Mouse (Mus musculus) layer of hippocampus, adult 18-20 months (tissue): ENCODE measurements around the gene Ptpn7. TPM values are rescaled to one million over a fixed set of nuclear protein-coding genes. Genes with fewer than 3 reads are reported as not detected.

Experiments
- DNase-seq, 2 experiments: peaks; one replicate each; pipeline ENCODE4 v3.0.0; 2022; ENCODE audit warnings: low spot score in 2 of 2
- total RNA-seq, 2 experiments: library from RNA; stranded (reverse); gene quantifications; 2 replicates each; pipeline ENCODE4 v1.2.3; 2021

The Ptpn7 gene
- total RNA-seq, 2 experiments from 2014 or later, result not detected

DNA sequence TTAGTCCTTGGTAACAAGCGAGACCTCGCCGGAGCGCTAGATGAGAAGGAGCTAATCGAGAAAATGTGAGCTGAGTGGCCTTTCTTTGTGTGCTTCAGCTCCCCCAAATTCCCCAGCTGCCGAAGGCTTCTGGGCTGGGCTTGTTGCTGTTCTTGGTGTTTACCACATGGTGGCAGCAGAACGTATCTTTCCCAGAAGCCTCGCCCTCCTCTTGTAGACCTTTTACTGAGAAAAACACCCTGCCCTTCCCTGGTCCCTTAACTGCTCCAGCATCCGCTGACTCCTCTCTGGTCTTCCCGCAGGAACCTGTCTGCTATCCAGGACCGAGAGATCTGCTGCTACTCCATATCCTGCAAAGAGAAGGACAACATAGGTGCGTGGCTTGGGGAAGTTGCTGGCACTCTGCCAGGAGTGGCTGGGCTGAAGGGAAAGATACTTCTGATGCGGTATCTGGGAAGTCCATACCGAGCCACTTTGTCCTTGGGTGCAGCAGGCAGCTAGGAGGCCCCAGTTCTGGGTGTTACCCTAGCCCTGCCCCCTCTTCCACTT lies 22.0 kb downstream of the Ptpn7 start:
- peak; percentile 85 to 92 for DNase-seq

DNA sequence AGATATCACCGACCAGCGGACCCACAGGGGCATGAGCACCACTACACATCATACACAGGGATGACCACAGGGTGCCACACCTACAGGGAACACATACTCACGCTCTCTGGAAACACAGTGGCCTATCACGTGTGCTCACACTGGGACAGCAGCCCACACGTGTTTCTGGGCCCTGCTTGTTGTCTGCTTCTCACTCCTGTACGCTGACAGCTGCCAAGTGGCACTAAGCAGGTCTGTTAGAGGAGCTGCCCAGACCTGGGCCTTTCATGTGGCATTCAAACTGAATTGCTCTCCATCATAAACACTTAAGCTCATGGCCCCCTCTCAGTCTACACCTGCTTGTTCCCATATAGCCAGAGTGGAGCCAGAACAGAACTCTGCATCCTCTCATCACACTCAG lies 23.8 kb downstream of the Ptpn7 start:
- DNase-seq, result no peak

- peak; percentile 32 to 59 for DNase-seq
These were observed 26.1 kb downstream of the Ptpn7 start for GRCm38 (mm10) chr1:135158633-135159032.

DNA sequence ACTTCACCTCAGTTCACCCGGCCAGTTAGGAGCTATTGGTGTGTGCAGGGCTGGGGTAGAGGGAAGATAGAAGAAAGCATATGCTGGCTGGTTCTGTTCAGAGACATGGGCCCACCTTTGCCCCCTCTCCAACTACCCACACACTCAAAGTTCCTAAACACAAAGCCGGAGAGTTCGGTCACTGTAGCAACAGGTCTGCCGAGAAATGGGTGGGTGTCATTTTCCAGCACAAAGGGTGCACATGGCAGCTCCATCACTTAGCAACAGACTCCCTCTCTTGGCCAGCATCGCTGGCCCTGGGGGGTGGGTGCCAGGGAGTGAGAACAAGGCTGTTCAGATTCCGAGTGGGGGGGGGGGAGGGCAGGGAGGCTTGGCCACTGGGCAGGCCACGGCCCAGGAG lies 26.6 kb downstream of the Ptpn7 start:
- DNase-seq, result peak; percentile 52 to 78

GRCm38 (mm10) chr1:135159556-135160123 lies 27.1 kb downstream of the Ptpn7 start:
- DNase-seq, result peak in 1 of 2 experiments; percentile 22

DNA sequence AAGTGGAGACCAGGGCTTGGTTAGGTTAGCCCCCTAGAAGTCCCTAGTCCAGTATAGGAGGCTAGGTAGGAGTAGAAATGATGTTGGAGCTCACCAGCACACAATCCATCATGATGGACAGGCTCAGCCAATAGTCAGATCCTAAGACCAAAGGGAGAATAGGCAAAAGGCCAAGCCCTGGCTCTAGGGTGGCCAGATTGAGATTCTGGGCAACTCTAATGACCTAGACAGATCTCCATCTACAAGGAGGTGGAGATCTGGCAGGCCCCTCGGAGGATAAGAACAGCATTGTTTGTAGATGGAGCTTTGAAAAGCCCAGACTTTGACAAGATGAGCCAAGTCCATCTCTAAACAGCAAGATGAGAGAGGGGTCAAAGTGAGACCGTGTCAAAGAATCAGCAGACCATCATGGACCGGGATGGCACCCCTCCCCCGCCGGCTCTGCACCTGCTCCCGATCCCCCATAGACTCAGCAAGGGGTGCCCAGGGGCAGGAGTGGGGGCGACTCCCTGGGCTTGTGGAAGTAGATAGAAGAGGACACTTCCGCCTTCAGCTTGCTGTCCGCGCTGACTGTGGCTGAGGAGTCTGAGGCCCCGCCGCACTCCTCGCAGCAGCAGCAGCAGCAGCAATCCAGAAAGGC lies 28.0 kb downstream of the Ptpn7 start:
- DNase-seq, result peak in 1 of 2 experiments; percentile 28

- peak; percentile 37 to 66 for DNase-seq
These were observed 30.2 kb downstream of the Ptpn7 start for GRCm38 (mm10) chr1:135162720-135163119.

DNA sequence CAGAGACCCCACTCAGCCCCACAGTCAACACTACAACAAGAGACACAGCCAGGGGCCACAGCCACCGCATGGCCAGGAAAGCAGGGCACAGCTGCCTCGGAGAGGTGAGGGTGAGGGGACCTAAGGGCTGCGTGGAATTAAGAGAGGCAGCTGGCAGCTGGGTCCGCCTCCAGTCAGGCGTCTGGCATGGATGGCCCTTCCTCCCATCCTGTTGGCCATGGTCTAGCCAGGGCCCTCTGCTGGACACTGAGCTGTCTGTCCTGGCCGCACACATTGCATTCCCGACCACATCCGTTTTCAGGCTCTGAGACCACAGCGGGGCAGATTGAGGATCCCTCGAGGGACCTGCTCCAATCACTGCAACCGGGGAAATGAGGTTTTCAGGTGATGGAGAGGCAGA lies 34.9 kb downstream of the Ptpn7 start, which contains the start of gene Gpr37l1:
Gene Gpr37l1 (minus strand): TSS at position 247 of the 400 bp plus-strand sequence.
- peak; percentile 58 to 60 for DNase-seq

GRCm38 (mm10) chr1:135168453-135169200 lies 36.1 kb downstream of the Ptpn7 start:
- no peak for DNase-seq

DNA sequence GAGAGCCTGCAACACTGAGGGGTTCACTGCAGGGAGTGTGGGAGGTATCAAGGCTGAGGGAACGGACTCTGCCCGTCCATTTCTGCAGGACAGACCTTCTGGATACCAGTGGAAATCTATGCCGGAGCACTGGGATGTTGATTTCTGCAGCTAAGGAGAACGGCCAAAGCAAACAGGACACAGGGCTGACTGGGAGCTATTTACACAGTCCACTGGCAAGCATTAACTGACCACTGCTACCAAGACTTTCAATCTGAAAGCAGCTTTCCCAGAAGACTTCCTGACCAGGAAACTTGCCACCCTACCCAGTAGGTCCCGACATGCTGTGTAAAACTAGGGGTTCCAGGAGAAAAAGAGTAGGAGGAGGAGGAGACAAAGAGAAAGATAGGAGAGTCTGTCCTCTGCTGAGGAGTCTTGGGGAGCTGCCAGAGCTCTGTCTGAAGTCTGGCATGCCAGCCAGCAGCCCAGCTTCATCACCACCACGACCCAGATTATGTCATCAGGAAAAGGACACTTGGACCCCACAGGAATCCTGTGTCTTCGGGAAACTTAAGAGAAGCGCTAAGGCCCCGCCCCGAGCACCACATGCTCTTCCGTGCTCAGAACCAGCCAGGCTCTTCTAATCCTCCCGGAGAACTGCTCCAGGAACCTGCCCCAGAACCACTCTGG lies 37.2 kb downstream of the Ptpn7 start:
- DNase-seq, result no peak

DNA sequence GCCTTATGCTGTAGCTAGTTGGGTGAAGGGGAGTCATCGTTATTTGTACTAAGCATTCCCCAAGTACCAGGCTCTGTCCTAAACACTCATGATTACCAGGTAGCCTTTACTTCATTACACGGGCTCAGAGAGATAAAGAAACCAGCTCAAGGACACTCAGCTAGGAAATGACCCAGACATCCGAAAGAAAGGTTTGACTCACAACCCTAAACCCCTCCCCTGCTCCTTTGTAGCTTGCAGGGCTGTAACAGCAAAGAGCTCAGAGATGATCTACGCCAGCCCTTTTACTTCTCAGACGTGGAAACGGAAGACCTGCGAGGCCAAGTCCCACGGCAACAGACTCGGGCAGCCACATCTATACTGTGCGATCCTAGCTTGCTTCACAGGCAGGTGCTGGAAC lies 37.8 kb downstream of the Ptpn7 start:
- DNase-seq, result no peak

DNA sequence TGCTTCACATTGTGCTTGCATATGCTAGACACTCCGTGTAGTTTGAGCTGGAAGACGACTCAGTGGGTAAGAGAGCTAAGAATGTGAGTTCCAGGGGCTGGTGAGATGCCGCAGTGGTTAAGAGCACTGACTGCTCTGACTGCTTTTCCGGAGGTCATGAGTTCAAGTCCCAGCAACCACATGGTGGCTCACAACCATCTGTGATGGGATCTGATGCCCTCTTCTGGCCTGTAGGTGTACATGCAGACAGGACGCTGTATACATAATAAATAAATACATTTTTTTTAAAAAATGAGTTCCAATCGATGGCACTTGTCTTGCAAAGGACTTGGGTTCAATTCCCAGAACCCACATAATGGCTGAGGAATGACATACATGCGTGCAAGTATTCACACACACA lies 38.7 kb downstream of the Ptpn7 start:
- DNase-seq, result no peak

DNA sequence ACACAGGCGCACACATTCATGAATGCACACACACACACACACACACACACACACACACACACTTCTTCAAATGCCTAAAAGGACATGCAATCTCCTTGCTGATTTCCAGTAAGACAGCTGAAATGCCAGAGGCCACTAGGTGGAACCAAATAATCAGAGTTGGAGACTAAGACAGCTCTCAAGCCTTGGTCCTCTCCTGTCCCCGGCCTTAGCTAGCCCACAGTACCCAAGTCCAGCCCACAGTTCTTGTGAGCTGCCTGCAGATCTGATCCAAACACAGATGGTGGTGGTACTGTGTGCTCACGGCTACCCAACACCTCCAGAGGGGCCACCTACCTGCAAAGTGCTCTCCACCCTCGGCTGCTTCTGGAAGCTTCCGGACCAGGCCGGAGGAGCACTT lies 39.5 kb downstream of the Ptpn7 start:
- peak; percentile 46 to 84 for DNase-seq

DNA sequence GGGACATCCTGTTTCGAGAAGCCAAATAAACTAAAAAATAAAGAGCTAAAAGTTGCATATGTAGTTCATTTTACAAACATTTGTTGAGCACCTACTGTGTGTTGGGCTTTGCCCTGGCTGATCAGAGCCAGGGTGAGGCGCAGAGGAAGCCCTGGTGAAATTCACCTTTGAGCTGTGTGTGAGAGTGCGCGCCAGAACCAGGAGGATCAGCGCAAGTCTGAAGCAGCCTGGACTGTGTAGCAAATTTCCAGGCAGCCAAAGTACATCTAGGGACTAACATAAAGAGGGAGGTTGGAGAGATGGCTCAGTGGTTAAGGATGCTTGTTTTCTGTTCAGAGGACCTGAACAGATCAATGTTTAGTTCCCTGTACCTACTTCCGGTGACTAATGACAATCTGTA lies 40.8 kb downstream of the Ptpn7 start:
- no peak for DNase-seq

DNA sequence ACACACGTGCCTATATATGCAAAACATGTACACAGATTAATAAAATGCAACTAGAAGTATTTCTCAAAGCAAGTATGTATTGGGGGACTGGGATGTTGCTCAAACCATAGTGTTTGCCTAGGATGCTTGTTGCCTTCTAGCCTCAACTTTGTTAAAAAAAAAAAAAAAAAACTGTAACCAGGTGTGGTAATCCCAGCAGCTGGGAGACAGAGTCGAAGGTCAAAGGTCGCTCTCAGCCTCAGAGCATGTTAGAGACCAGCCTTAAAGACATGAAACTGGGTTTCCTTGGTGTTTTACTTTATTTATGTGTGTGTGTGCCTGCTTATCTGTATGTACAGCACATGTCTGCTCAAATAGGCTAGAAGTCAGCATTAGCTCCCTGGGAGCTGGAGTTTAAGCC lies 42.7 kb downstream of the Ptpn7 start:
- DNase-seq, result no peak

DNA sequence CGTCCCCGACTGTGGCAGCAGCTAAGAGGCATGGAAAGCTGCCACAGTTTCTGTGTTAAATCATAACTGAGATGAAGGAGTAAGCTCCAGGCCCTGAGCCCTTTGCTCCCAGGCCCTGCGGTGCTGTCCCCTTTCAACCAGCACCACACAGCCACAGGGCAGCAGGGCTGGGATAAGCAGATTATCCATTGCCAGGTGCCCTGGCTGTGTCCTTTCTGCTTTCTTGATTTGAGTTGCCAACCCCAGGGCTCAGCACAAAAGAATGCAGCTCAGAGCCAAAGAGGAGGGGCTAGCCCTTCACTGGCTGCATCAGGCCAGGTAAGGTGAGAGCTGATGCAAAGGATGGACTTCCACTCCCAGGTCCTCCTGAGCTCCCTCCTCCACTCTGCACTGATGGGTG lies 45.2 kb downstream of the Ptpn7 start:
- DNase-seq, result no peak

DNA sequence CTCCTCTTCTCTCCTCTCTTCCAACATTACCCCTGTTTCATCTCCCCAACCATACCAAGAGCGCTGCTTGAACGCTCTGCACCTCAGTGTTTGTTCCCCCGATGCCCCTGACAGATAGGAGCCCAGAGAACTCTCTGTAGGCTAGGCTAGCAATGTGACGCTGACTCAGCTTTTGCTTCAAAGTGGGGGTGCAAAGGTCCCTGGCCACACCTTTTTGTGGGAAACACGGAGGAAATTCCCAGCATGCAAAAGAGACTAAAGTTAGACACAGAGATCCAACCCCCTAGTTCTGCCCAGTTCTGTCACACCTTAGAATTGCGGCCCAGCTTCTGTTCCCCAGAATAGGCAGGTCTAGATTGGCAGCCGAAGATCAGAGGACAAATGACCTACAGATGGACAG lies 46.4 kb downstream of the Ptpn7 start:
- DNase-seq, result no peak

DNA sequence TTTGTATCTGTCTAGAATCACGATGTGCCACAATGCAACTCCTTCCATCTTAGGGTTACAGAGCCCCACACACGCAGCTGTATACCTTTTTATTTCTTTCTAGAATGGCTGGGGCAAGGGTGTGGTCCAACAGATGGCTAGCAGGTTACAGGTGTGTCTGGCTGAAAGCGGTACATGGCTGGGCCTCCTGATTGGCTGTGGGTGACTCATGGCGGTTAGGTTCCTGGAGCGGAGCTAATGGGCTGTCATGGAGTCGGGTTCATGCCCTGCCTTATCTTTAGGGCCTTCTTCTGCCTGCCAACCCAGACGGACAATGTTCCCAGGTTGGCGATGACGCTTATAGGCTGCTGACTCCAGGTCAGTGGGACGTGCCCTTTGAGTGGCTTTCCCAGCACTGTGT lies 48.3 kb downstream of the Ptpn7 start:
- DNase-seq, result no peak

DNA sequence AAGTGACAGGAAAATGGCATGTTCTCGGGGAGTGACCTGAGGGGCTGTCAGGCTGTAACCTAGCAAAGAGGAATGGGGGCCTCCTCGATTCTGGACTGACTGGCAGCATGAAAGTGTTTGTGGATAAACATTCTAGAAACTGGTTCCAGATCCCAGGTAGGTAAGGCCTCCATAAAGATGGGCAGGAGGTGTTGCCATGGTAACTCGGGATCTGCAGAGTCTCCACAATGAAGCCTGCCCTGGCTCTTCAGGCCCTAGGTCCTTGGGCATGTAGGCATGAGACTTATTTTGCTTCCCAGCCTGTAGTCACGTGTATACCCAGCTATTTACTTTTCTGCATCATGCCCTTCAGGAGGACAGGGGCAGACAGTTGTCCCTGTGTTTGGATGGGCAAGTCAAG lies 48.8 kb downstream of the Ptpn7 start:
- DNase-seq, result no peak

DNA sequence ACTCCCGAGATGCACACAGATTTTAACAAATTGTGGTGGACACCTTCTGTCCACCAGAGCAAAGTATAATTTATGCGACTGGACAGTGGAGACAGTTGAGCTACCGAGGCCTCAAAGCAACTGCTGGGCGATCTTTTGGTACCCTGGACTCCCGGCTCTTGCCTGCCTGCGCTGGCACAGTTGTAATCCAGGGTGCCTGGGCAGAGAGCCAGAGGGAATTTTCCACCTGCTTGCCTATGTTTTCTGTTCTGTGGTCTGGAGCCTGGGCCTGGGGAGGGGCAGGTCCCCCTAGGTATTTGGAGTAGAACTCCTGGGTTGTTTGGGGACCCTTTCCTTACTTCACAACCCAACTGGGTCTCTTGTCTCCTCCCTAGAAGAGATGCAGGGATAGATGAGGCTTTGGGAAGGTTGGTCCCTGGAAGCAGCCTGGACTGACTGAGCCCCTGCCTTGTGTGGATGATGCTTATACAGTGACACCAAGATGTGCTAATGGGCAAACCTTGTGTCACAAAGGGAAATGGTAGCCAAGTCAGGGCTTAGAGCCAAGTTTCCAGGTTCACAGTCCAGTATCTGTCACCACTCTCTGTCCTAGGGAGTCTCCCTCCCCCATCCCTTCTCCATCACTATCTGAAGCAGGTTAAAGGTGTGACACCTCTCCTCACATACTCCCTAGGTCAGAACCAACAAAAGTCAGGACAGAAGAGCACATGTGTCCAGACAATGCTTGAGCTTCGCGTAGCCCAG lies 49.6 kb downstream of the Ptpn7 start:
- DNase-seq, result no peak

DNA sequence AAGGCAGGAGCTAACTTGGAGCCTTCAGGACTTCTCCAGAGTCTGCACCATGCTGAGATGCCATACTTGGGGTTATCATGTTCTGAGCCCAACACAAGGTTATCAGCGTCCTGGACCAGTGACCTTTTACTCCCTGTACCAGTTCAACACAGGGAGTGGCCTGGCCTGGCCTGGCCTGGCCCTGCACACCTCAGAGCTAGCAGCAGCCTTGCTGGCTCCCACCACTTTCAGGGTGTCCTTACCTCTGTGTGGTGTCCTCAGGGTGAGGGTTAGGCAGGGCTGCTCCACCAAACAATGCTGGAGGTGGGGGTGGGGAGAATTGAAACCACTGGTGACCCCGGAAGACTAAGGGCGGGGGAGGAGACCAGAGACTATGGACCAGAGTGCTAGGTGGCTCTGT lies 50.5 kb downstream of the Ptpn7 start:
- no peak for DNase-seq
